Mouse (Mus musculus): ENCODE measurements around the gene Alkbh6. TPM values are rescaled to one million over a fixed set of nuclear protein-coding genes. Genes with fewer than 3 reads are reported as not detected.

Gene Alkbh6
- total and polyA plus RNA-seq, 2 experiments = 15.0 to 51.4 TPM

DNA sequence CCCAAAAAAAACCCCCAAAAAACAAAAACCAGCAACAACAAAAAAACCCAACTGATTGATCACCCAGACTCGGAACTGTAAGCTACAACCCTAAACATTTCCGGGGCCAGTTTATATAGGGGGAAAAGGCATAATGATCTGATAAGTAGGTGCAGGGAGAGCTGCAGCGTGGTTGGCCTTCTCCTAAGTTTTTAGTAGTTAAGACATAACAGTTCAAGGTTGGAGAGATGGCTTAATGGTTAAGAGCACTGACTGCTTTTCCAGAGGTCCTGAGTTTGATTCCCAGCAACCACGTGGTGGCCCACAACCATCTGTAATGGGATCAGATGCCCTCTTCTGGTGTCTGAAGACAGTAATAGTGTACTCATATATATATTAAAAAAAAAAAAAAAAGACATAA, 27.0 kb upstream of the Alkbh6 start:
- Histone ChIP-seq H3K9ac (ENCODE audit: low read depth, low read length) (no peak overlapping the region), H3K79me2 (ENCODE audit: control insufficient read depth, insufficient read depth, low read length) (no peaks in the 10 kb centered on the region), H3K27ac (replicated peaks; ENCODE audit: insufficient read depth, low read depth, low read length) (no peak overlapping the region), H3K27me3 (ENCODE audit: control insufficient read depth, insufficient read depth, low read length) (no peaks in the 10 kb centered on the region), H3K4me3 (ENCODE audit: insufficient read depth, low read depth, low read length) (no peak overlapping the region), H3K36me3 (ENCODE audit: control insufficient read depth, insufficient read depth, low read length) (no peaks in the 10 kb centered on the region), H3K4me1 (ENCODE audit: control insufficient read depth, insufficient read depth, low read length) (no peaks in the 10 kb centered on the region)
- TF ChIP-seq POLR2A (IDR thresholded peaks at IDR 0.05; ENCODE audit: extremely low read depth, insufficient read depth, low read length) (no peak), CTCF (IDR thresholded peaks at IDR 0.05; ENCODE audit: low read depth, low read length) (no peak)
- DNase-seq (ENCODE audit: extremely low read depth, low read depth, low spot score) = no peak
- WGBS = 80% methylated on average over 4 of the region's 4 CpGs

DNA sequence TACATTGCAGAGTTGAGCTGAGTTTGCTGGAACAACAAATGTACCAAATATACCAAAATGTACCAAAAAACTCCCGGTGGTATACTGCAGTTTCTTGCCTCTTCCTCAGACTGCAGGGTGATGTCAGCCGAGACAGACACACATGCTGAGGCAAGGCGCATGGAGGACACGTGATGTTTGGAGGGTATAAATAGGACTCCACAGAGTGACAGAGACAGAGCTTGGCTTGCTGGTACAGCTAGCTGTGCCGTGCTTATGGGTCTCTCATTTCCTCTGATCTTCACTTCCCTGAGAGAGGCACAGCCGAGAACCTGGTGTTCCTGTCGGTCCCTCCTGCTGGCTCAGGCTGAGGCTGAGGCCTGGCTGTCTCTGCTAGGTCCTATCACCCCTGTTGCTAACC, 25.8 kb upstream of the Alkbh6 start:
- Histone ChIP-seq H3K27ac (replicated peaks; ENCODE audit: insufficient read depth, low read depth, low read length) (no peak overlapping the region), H3K79me2 (ENCODE audit: control insufficient read depth, insufficient read depth, low read length) (no peaks in the 10 kb centered on the region), H3K4me3 (ENCODE audit: insufficient read depth, low read depth, low read length) (no peak overlapping the region), H3K4me1 (ENCODE audit: control insufficient read depth, insufficient read depth, low read length) (no peaks in the 10 kb centered on the region), H3K36me3 (ENCODE audit: control insufficient read depth, insufficient read depth, low read length) (no peaks in the 10 kb centered on the region), H3K27me3 (ENCODE audit: control insufficient read depth, insufficient read depth, low read length) (no peaks in the 10 kb centered on the region), H3K9ac (ENCODE audit: low read depth, low read length) (no peak overlapping the region)
- no peak for DNase-seq (ENCODE audit: extremely low read depth, low read depth, low spot score)
- WGBS = 87% methylated on average over 7 of the region's 7 CpGs
- TF ChIP-seq POLR2A (IDR thresholded peaks at IDR 0.05; ENCODE audit: extremely low read depth, insufficient read depth, low read length) (no peak), CTCF (IDR thresholded peaks at IDR 0.05; ENCODE audit: low read depth, low read length) (no peak)

DNA sequence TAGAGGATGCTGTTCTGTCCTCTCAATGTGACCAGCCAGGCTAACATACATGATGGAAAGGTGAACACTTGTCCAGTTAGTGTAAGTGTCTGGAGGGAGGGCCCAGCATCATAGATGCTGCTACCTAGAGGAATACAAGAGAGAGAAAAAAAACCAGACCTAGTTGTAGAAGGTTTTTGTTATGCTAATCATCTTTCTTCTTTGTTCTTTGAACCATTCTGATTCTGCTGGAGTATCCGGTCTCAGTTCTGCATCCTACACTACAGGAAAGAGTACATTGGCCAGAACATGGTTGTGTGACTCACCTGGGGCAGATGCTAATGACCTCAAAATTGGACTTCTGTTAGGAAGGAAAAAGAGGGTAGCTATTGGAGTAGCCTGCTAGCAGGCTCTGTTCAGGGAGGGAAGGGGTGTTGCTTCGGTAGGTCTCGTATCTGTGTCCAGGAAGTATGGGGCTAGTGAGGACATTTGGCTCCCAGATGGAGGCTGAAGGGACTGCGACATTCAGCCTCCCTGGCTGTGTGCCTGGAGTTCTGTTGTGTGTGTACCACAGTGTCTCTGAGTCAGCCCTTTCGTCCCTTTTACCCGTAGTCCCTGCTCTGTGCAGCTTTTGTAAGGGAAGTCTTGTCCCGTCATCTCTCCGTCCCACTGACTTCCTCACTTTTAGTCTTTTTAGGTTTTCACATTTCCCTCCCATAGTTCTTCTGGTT, 21.7 kb upstream of the Alkbh6 start:
- no peak for DNase-seq (ENCODE audit: extremely low read depth, low read depth, low spot score)
- H3K4me3 ChIP-seq (ENCODE audit: insufficient read depth, low read depth, low read length) = no peak overlapping the region
- TF ChIP-seq POLR2A (IDR thresholded peaks at IDR 0.05; ENCODE audit: extremely low read depth, insufficient read depth, low read length) (no peak), CTCF (IDR thresholded peaks at IDR 0.05; ENCODE audit: low read depth, low read length) (no peak)
- no peaks in the 10 kb centered on the region; the same call in none of the 2 replicates for H3K27me3 ChIP-seq (ENCODE audit: control insufficient read depth, insufficient read depth, low read length)
- H3K27ac ChIP-seq (replicated peaks; ENCODE audit: insufficient read depth, low read depth, low read length) = no peak overlapping the region
- no peak overlapping the region for H3K9ac ChIP-seq (ENCODE audit: low read depth, low read length)
- H3K4me1 ChIP-seq (ENCODE audit: control insufficient read depth, insufficient read depth, low read length) = no peaks in the 10 kb centered on the region
- 63% methylated on average over 8 of the region's 8 CpGs for WGBS
- H3K79me2 ChIP-seq (ENCODE audit: control insufficient read depth, insufficient read depth, low read length) = no peaks in the 10 kb centered on the region
- H3K36me3 ChIP-seq (ENCODE audit: control insufficient read depth, insufficient read depth, low read length) = no peaks in the 10 kb centered on the region

DNA sequence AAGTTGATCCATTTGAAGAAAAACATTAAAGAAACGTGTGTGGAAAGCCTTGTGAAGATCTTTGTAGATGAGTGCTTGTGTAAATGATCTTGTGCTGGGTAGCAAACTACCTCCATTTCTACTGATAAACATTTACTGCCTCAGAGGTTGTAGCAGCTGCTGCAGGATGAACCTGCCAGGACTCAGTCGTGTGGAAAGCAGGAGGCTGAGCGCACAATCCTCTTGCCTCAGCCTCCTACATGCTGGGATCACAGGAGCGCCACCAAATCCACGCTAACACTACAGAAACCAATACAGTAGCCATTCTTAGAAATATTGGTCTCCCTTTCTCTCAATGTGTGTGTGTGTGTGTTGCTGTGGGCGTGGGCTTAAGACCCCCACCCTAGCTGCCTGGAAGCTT, 20.5 kb upstream of the Alkbh6 start:
- Histone ChIP-seq H3K4me1 (ENCODE audit: control insufficient read depth, insufficient read depth, low read length) (no peaks in the 10 kb centered on the region), H3K9ac (ENCODE audit: low read depth, low read length) (no peak overlapping the region), H3K36me3 (ENCODE audit: control insufficient read depth, insufficient read depth, low read length) (no peaks in the 10 kb centered on the region), H3K79me2 (ENCODE audit: control insufficient read depth, insufficient read depth, low read length) (no peaks in the 10 kb centered on the region), H3K27me3 (ENCODE audit: control insufficient read depth, insufficient read depth, low read length) (no peaks in the 10 kb centered on the region; the same call in none of the 2 replicates), H3K27ac (replicated peaks; ENCODE audit: insufficient read depth, low read depth, low read length) (no peak overlapping the region), H3K4me3 (ENCODE audit: insufficient read depth, low read depth, low read length) (no peak overlapping the region)
- 69% methylated on average over 6 of the region's 6 CpGs for WGBS
- TF ChIP-seq CTCF (IDR thresholded peaks at IDR 0.05; ENCODE audit: low read depth, low read length) = no peak
- TF ChIP-seq POLR2A (IDR thresholded peaks at IDR 0.05; ENCODE audit: extremely low read depth, insufficient read depth, low read length) = no peak
- no peak for DNase-seq (ENCODE audit: extremely low read depth, low read depth, low spot score)

DNA sequence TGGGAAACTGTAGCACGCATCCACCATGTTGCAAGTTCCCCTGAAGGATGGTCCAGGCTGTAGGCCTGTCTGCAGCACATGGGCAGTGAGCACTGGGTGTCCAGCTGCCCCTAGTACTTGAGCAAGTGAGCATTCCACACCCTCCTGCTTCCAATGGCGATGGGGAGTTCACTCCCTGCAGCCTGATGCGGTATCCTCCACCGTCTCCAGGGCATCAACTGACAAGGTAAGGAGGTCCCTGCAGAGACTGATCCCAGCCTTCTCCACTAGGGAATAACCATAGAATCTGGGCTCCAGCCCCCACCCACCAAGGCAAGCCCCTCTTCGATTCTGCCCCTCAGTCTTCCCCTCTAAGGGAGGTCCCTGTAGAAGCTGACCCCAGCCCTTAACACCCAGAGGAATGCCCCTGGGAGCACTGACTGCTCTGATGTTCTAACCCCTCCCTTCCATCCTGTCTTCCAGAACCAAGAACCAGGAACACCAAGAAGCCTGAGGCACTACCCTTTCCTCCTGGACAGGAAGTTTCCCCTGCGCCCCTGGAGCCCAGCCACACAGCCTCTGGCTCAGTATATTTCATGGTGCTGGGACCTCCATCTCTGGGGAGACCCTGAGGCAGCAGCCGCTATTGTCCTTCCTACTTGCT, 19.3 kb upstream of the Alkbh6 start:
- H3K4me3 ChIP-seq (ENCODE audit: insufficient read depth, low read depth, low read length) = no peak overlapping the region
- H3K4me1 ChIP-seq (ENCODE audit: control insufficient read depth, insufficient read depth, low read length) = no peaks in the 10 kb centered on the region

More for the DNA sequence above, 19.3 kb upstream of the Alkbh6 start:
- H3K36me3 ChIP-seq (ENCODE audit: control insufficient read depth, insufficient read depth, low read length) = no peaks in the 10 kb centered on the region
- no peak for DNase-seq (ENCODE audit: extremely low read depth, low read depth, low spot score)
- H3K27me3 ChIP-seq (ENCODE audit: control insufficient read depth, insufficient read depth, low read length) = no peaks in the 10 kb centered on the region; the same call in none of the 2 replicates
- no peaks in the 10 kb centered on the region for H3K79me2 ChIP-seq (ENCODE audit: control insufficient read depth, insufficient read depth, low read length)
- TF ChIP-seq CTCF (IDR thresholded peaks at IDR 0.05; ENCODE audit: low read depth, low read length) (no peak), POLR2A (IDR thresholded peaks at IDR 0.05; ENCODE audit: extremely low read depth, insufficient read depth, low read length) (no peak)
- WGBS = 69% methylated on average over 7 of the region's 7 CpGs
- no peak overlapping the region for H3K27ac ChIP-seq (replicated peaks; ENCODE audit: insufficient read depth, low read depth, low read length)
- H3K9ac ChIP-seq (ENCODE audit: low read depth, low read length) = no peak overlapping the region
